8 mouse cellular contexts compared by ENCODE assay signal in genomic region chr11:70615516-70616093, GRCm38 (mm10). TPM values are rescaled to one million over a fixed set of nuclear protein-coding genes. Genes with fewer than 3 reads are reported as not detected.
A peak's percentile ranks its signal among the peaks of the same experiment; 100 is the strongest.
DNase-seq lines count a peak whose midpoint lies in the region; ATAC-seq and TF ChIP-seq lines count a peak whose summit lies in the region.

TSS of gene 4930544D05Rik (plus strand) at chr11:70615848.

- no peak for TF ChIP-seq CTCF in kidney, adult 2 months (conservative IDR thresholded peaks at IDR 0.05; ENCODE audit: insufficient read depth, insufficient read length, low read depth, low read length)
- TF ChIP-seq CTCF in G1E (IDR thresholded peaks at IDR 0.05; ENCODE audit: low read depth, low read length) = no peak

- H3K27ac ChIP-seq in kidney, adult 2 months (ENCODE audit: insufficient read depth, low read depth, low read length) = no peak within 1 kb of the TSS

- no peak for DNase-seq in kidney, adult 2 months
- no peak for DNase-seq in kidney, postnatal 25 days
- DNase-seq in G1E (ENCODE audit: low spot score) = no peak
- no peak for DNase-seq in layer of hippocampus, adult 11-12 months (ENCODE audit: low spot score)
- DNase-seq in cerebellum, postnatal 4 days (ENCODE audit: low spot score in 2 of 2) = no peak
- DNase-seq in adrenal gland, postnatal 10 days = no peak

- peak within 1 kb of the TSS; percentile 45 for H3K4me3 ChIP-seq in kidney, adult 2 months (ENCODE audit: insufficient read depth, low read depth, low read length)
- H3K4me3 ChIP-seq in G1E (ENCODE audit: low read depth, low read length) = peak within 1 kb of the TSS; percentile 62; the same call in 1 of the 2 replicates
- H3K4me3 ChIP-seq in megakaryocyte, embryonic 14.5 days (replicated peaks) = peak within 1 kb of the TSS; percentile 87

- H3K9me3 ChIP-seq in G1E (replicated peaks) = no peaks in the 10 kb centered on the region
- no peaks in the 10 kb centered on the region for H3K9me3 ChIP-seq in megakaryocyte, embryonic 14.5 days

- WGBS in kidney, adult 2 months = 33% methylated on average over 21 of the region's 21 CpGs

- no peak for ATAC-seq in G1E (ENCODE audit: extremely low read depth, insufficient number of reproducible peaks, low FRiP score, poor library complexity, severe bottlenecking)
- ATAC-seq in hematopoietic stem cell, adult 5-6 weeks (replicated peaks in 1 of 2; ENCODE audit: insufficient read depth in 1 of 2, low FRiP score in 2 of 2, low TSS enrichment in 1 of 2, low read depth in 1 of 2, poor library complexity in 2 of 2, severe bottlenecking in 2 of 2) = 0 out of 4 replicates have a peak, but pooled peaks have one; percentile 19

- no peaks in the 10 kb centered on the region for H3K27me3 ChIP-seq in kidney, adult 2 months (replicated peaks; ENCODE audit: control insufficient read depth, insufficient read depth, low read length)
- H3K27me3 ChIP-seq in G1E (ENCODE audit: insufficient read depth, low read length) = peaks cover 13% of the 10 kb centered on the region; the same call in 1 of the 2 replicates
- H3K27me3 ChIP-seq in megakaryocyte, embryonic 14.5 days (replicated peaks) = no peaks in the 10 kb centered on the region

- H3K36me3 ChIP-seq in kidney, adult 2 months (ENCODE audit: control insufficient read depth, insufficient read depth, low read length) = no peaks in the 10 kb centered on the region
- peaks cover 49% of the 10 kb centered on the region for H3K36me3 ChIP-seq in G1E (replicated peaks)
- peaks cover 57% of the 10 kb centered on the region for H3K36me3 ChIP-seq in megakaryocyte, embryonic 14.5 days (replicated peaks; ENCODE audit: low read length)

- H3K4me1 ChIP-seq in kidney, adult 2 months (ENCODE audit: control insufficient read depth, insufficient read depth, low read length) = peaks cover 5% of the 10 kb centered on the region; the same call in 1 of the 2 replicates
- peaks cover 13% of the 10 kb centered on the region for H3K4me1 ChIP-seq in G1E (ENCODE audit: insufficient read depth, low read depth, low read length)
- H3K4me1 ChIP-seq in megakaryocyte, embryonic 14.5 days = peaks cover 78% of the 10 kb centered on the region

- no peak for TF ChIP-seq POLR2A in kidney, adult 2 months (IDR thresholded peaks at IDR 0.05; ENCODE audit: low read depth, low read length)

RNA-seq across cellular contexts. Expression of gene 4930544D05Rik, which starts in this region (rescaled TPM):
- polyA plus RNA-seq in kidney, adult 2 months (2012; rRNA removed) = 0.29 TPM in 1 of 2 replicates, not detected in the other
- total RNA-seq in G1E (2014; fragmentation: Nextera tagmentation) = not detected in 2 replicates
- not detected in 2 replicates for total RNA-seq in G1E (2017)
- polyA plus RNA-seq in G1E (2012) = not detected in 2 replicates
- total RNA-seq in hematopoietic stem cell, adult 5-6 weeks (2017) = not detected in 2 replicates
- not detected in 2 replicates for polyA plus RNA-seq in megakaryocyte, embryonic 14.5 days (2012; ENCODE audit: insufficient read depth, low replicate concordance)
- total RNA-seq in adrenal gland, postnatal 10 days (2021) = not detected

Comparison
In these comparisons a context has a peak if more than half of its experiments do, and no peak if none do; other contexts are left out.
1. Peak in ATAC-seq in hematopoietic stem cell, adult 5-6 weeks; RNA of the gene not detected or under 1 TPM.